Mouse (Mus musculus): ENCODE data around the gene Inf2.

DNA sequence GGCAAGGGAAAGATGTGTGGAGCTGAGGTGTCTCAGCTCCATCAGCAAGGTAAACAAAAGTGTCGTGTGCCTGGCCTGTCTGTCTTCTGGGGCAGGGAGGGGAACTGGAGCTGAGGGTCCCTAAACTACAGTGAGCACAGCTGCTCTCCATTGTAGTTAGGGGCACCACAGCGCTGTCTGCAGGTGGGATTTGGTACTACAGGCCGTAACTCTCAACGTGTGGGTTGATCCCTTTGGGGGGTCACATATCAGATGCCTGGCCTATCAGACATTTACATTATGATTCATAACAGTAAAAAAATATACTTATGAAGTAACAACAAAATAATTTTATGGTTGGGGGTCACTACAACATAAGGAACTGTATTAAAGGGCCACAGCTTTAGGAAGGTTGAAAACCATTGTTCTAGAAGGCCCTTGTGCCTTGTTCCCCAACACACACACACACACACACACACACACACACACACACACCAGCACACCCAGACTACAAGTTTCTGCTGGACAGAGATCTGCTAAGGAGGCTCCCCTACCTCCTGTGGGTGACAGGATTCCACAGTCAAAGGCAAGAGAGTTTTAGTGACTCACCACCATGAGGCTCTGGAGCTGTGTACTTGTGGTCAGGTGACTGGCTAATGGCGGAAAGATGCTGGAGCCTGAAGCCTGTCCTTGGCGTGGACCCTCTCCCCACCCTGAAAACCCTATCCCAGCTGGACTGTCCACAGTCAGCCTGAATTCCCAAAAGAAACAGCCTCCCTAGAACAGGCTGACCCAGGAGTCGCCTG lies 38.7 kb downstream of the Inf2 start:
- TF ChIP-seq POLR2A (IDR thresholded peaks at IDR 0.05; ENCODE audit: control insufficient read depth, extremely low read depth, insufficient read depth, low read length, poor library complexity) = no peak
- peak; percentile 49; the same call in 1 of the 2 replicates for TF ChIP-seq CTCF (IDR thresholded peaks at IDR 0.05; ENCODE audit: borderline replicate concordance, control insufficient read depth, extremely low read depth, insufficient read depth, low read length, poor library complexity)

All from thymus, adult 2 months (tissue).